Mouse (Mus musculus) liver, adult 2 months (tissue): ENCODE measurements around the gene Trim5.
"Not testable (repeated sequence)": the region's sequence is repeated elsewhere in the genome, so short reads cannot be mapped to it uniquely, and the experiment has no call there.

Source experiments
- CTCF ChIP-seq: fragments of 200-500 bp; IDR thresholded peaks from 2 replicates; pipeline ENCODE4 v1.5.1; 2011; ENCODE audit warnings: low read depth, low read length, control low read depth
- POLR2A ChIP-seq: fragments of 200-500 bp; IDR thresholded peaks from 2 replicates; pipeline ENCODE4 v1.6.1; 2011; ENCODE audit warnings: low read length, control low read depth; ENCODE audit not compliant: insufficient read depth; ENCODE audit errors: extremely low read depth

- not testable (repeated sequence) for TF ChIP-seq CTCF, POLR2A
These were observed 22.6 kb downstream of the Trim5 start for GRCm38 (mm10) chr7:104265335-104265734.
